Mouse (Mus musculus): Measurements from ENCODE around the gene Rnf40. TPM values are rescaled to one million over a fixed set of nuclear protein-coding genes. Genes with fewer than 3 reads are reported as not detected.

Rnf40 gene
- polyA plus RNA-seq, 2 experiments, result 42.5 to 51.9 TPM

GRCm38 (mm10) chr7:127604256-127604655, 15.7 kb downstream of the Rnf40 start:
- no peak for DNase-seq (ENCODE audit: low spot score)
- Histone ChIP-seq H3K4me2 (replicated peaks; ENCODE audit: low read depth, low read length, severe bottlenecking) (no peak overlapping the region), H3K4me3 (replicated peaks; ENCODE audit: low read length) (no peak overlapping the region), H3K9ac (ENCODE audit: low read depth, low read length, severe bottlenecking) (no peak overlapping the region), H3K36me3 (ENCODE audit: control insufficient read depth, insufficient read depth, low read length) (peaks cover 93% of the 10 kb centered on the region), H3K27ac (replicated peaks; ENCODE audit: low read depth, low read length) (no peak overlapping the region), H3K4me1 (ENCODE audit: control insufficient read depth, insufficient read depth, low read length) (no peaks in the 10 kb centered on the region), H3K27me3 (ENCODE audit: control insufficient read depth, insufficient read depth, low read length) (no peaks in the 10 kb centered on the region), H3K9me3 (ENCODE audit: control insufficient read depth, low read length) (no peaks in the 10 kb centered on the region)
- WGBS, result 88% methylated on average over 10 of the region's 10 CpGs
- no peak for ATAC-seq (ENCODE audit: low FRiP score, low read depth)
- TF ChIP-seq POLR2A (IDR thresholded peaks at IDR 0.05; ENCODE audit: borderline replicate concordance, extremely low read depth, insufficient read depth, insufficient read length), result no peak

DNA sequence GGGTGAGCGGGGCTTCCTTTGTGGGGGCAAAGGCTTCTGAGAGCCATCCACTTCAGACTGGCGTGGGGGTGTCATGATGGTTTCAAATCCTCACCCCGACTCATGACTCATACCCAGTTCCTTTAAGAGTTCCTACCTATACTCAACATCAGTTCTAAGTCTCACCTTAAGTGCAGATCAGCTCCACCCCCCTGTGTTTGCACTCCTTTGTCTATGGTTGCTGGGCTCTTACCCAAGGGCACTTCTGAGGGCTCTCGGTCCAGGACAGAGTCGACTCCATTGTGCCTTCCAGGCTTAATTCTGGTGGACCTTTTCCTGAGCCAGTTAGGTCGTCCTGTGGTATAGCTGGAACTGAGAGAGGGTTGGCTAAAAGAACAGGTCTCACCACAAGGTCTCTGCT, 18.6 kb downstream of the Rnf40 start:
- Histone ChIP-seq H3K27me3 (ENCODE audit: control insufficient read depth, insufficient read depth, low read length) (no peaks in the 10 kb centered on the region), H3K9ac (ENCODE audit: low read depth, low read length, severe bottlenecking) (no peak overlapping the region), H3K27ac (replicated peaks; ENCODE audit: low read depth, low read length) (no peak overlapping the region), H3K4me3 (replicated peaks; ENCODE audit: low read length) (no peak overlapping the region), H3K9me3 (ENCODE audit: control insufficient read depth, low read length) (no peaks in the 10 kb centered on the region), H3K36me3 (ENCODE audit: control insufficient read depth, insufficient read depth, low read length) (peaks cover 94% of the 10 kb centered on the region), H3K4me1 (ENCODE audit: control insufficient read depth, insufficient read depth, low read length) (no peaks in the 10 kb centered on the region), H3K4me2 (replicated peaks; ENCODE audit: low read depth, low read length, severe bottlenecking) (no peak overlapping the region)
- WGBS, result 84% methylated on average over 6 of the region's 6 CpGs
- ATAC-seq (ENCODE audit: low FRiP score, low read depth), result no peak
- no peak for DNase-seq (ENCODE audit: low spot score)
- no peak for TF ChIP-seq POLR2A (IDR thresholded peaks at IDR 0.05; ENCODE audit: borderline replicate concordance, extremely low read depth, insufficient read depth, insufficient read length)

- no peak overlapping the region for H3K9ac ChIP-seq (ENCODE audit: low read depth, low read length, severe bottlenecking)
- WGBS, result 97% methylated on average over 29 of the region's 29 CpGs
- ATAC-seq (ENCODE audit: low FRiP score, low read depth) (no peak), DNase-seq (ENCODE audit: low spot score) (no peak)
- H3K4me1 ChIP-seq (ENCODE audit: control insufficient read depth, insufficient read depth, low read length), result peaks cover 6% of the 10 kb centered on the region; the same call in 1 of the 2 replicates
- peaks cover 65% of the 10 kb centered on the region for H3K36me3 ChIP-seq (ENCODE audit: control insufficient read depth, insufficient read depth, low read length)
- no peak overlapping the region for H3K4me2 ChIP-seq (replicated peaks; ENCODE audit: low read depth, low read length, severe bottlenecking)
- no peaks in the 10 kb centered on the region for H3K9me3 ChIP-seq (ENCODE audit: control insufficient read depth, low read length)
- TF ChIP-seq POLR2A (IDR thresholded peaks at IDR 0.05; ENCODE audit: borderline replicate concordance, extremely low read depth, insufficient read depth, insufficient read length), result no peak
- H3K27me3 ChIP-seq (ENCODE audit: control insufficient read depth, insufficient read depth, low read length), result no peaks in the 10 kb centered on the region
- no peak overlapping the region for H3K4me3 ChIP-seq (replicated peaks; ENCODE audit: low read length)
- H3K27ac ChIP-seq (replicated peaks; ENCODE audit: low read depth, low read length), result no peak overlapping the region
Measured at GRCm38 (mm10) chr7:127611011-127611410, 22.4 kb downstream of the Rnf40 start.

GRCm38 (mm10) chr7:127611561-127611960, 23.0 kb downstream of the Rnf40 start:
- DNase-seq (ENCODE audit: low spot score) (no peak), ATAC-seq (ENCODE audit: low FRiP score, low read depth) (no peak)
- H3K27ac ChIP-seq (replicated peaks; ENCODE audit: low read depth, low read length), result no peak overlapping the region
- peaks cover 60% of the 10 kb centered on the region for H3K36me3 ChIP-seq (ENCODE audit: control insufficient read depth, insufficient read depth, low read length)
- H3K27me3 ChIP-seq (ENCODE audit: control insufficient read depth, insufficient read depth, low read length), result no peaks in the 10 kb centered on the region
- TF ChIP-seq POLR2A (IDR thresholded peaks at IDR 0.05; ENCODE audit: borderline replicate concordance, extremely low read depth, insufficient read depth, insufficient read length), result no peak
- peaks cover 10% of the 10 kb centered on the region; the same call in 1 of the 2 replicates for H3K4me1 ChIP-seq (ENCODE audit: control insufficient read depth, insufficient read depth, low read length)
- WGBS, result 97% methylated on average over 26 of the region's 26 CpGs
- H3K9me3 ChIP-seq (ENCODE audit: control insufficient read depth, low read length), result no peaks in the 10 kb centered on the region
- no peak overlapping the region for H3K4me3 ChIP-seq (replicated peaks; ENCODE audit: low read length)
- H3K4me2 ChIP-seq (replicated peaks; ENCODE audit: low read depth, low read length, severe bottlenecking), result no peak overlapping the region
- H3K9ac ChIP-seq (ENCODE audit: low read depth, low read length, severe bottlenecking), result no peak overlapping the region

GRCm38 (mm10) chr7:127613501-127613900, 24.9 kb downstream of the Rnf40 start:
- H3K36me3 ChIP-seq (ENCODE audit: control insufficient read depth, insufficient read depth, low read length), result peaks cover 43% of the 10 kb centered on the region
- DNase-seq (ENCODE audit: low spot score) (no peak), ATAC-seq (ENCODE audit: low FRiP score, low read depth) (no peak)
- no peaks in the 10 kb centered on the region for H3K9me3 ChIP-seq (ENCODE audit: control insufficient read depth, low read length)
- no peak overlapping the region for H3K27ac ChIP-seq (replicated peaks; ENCODE audit: low read depth, low read length)
- TF ChIP-seq POLR2A (IDR thresholded peaks at IDR 0.05; ENCODE audit: borderline replicate concordance, extremely low read depth, insufficient read depth, insufficient read length), result no peak
- H3K4me2 ChIP-seq (replicated peaks; ENCODE audit: low read depth, low read length, severe bottlenecking), result peak overlapping the region; percentile 82
- 81% methylated on average over 8 of the region's 8 CpGs for WGBS
- H3K27me3 ChIP-seq (ENCODE audit: control insufficient read depth, insufficient read depth, low read length), result no peaks in the 10 kb centered on the region
- H3K9ac ChIP-seq (ENCODE audit: low read depth, low read length, severe bottlenecking), result peak overlapping the region; percentile 96; the same call in 1 of the 2 replicates
- peak overlapping the region; percentile 99; the same call in 1 of the 2 replicates for H3K4me3 ChIP-seq (replicated peaks; ENCODE audit: low read length)
- peaks cover 10% of the 10 kb centered on the region; the same call in 1 of the 2 replicates for H3K4me1 ChIP-seq (ENCODE audit: control insufficient read depth, insufficient read depth, low read length)

DNA sequence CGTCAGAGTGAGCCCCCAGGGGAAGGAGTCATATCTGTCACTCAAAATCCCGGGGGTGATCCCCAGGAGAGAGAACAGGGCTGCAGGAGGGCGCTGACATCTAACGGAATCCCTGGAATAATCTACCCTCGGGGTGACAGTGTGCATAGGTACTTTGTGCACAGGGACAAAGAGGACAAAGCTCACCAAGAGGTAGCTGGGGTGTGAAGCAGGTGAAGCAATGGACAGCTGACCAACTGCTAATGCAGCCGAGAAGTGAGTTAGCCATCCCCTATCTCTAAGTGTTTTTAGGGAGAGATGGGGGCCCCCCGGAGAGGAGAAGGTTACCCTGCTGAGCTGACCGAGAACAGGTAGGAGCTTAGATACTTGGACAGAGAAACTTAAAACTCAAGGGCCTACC, 25.5 kb downstream of the Rnf40 start:
- H3K36me3 ChIP-seq (ENCODE audit: control insufficient read depth, insufficient read depth, low read length), result peaks cover 38% of the 10 kb centered on the region
- H3K9ac ChIP-seq (ENCODE audit: low read depth, low read length, severe bottlenecking), result peak overlapping the region; percentile 96
- no peaks in the 10 kb centered on the region for H3K9me3 ChIP-seq (ENCODE audit: control insufficient read depth, low read length)
- H3K4me2 ChIP-seq (replicated peaks; ENCODE audit: low read depth, low read length, severe bottlenecking), result peak overlapping the region; percentile 82
- no peak for ATAC-seq (ENCODE audit: low FRiP score, low read depth)
- peak overlapping the region; percentile 99 for H3K4me3 ChIP-seq (replicated peaks; ENCODE audit: low read length)
- no peak for TF ChIP-seq POLR2A (IDR thresholded peaks at IDR 0.05; ENCODE audit: borderline replicate concordance, extremely low read depth, insufficient read depth, insufficient read length)
- no peak for DNase-seq (ENCODE audit: low spot score)
- peaks cover 10% of the 10 kb centered on the region; the same call in 1 of the 2 replicates for H3K4me1 ChIP-seq (ENCODE audit: control insufficient read depth, insufficient read depth, low read length)
- WGBS, result 21% methylated on average over 8 of the region's 8 CpGs
- H3K27me3 ChIP-seq (ENCODE audit: control insufficient read depth, insufficient read depth, low read length), result no peaks in the 10 kb centered on the region
- no peak overlapping the region for H3K27ac ChIP-seq (replicated peaks; ENCODE audit: low read depth, low read length)
